Mouse (Mus musculus): ENCODE results near the gene Ift88.
"Not testable (repeated sequence)": the region's sequence is repeated elsewhere in the genome, so short reads cannot be mapped to it uniquely, and the experiment has no call there.

The Ift88 gene

DNA sequence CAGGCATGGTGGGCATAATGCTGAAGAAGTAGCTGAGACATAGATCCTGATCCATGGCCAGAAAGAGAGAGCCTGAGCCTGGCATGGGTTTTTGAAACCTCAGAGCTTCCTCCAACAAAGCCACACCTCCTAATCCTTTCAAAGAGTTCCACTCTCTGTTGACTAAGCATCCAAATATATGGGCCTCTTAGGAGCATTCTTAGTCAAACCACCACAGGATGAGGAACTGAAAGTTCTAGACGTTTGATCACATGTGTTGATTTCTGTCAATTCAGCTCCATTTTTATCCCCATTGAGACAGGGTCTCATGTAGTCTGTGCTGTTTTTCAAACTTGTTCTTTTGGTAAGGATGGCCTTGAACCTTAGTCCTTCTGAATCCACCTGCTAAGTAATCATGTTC is 28.7 kb downstream of the Ift88 start:
- no peak for ATAC-seq (ENCODE audit: low TSS enrichment)

- ATAC-seq (ENCODE audit: low TSS enrichment): no peak
These were observed 36.0 kb downstream of the Ift88 start for GRCm38 (mm10) chr14:57459883-57460282.

DNA sequence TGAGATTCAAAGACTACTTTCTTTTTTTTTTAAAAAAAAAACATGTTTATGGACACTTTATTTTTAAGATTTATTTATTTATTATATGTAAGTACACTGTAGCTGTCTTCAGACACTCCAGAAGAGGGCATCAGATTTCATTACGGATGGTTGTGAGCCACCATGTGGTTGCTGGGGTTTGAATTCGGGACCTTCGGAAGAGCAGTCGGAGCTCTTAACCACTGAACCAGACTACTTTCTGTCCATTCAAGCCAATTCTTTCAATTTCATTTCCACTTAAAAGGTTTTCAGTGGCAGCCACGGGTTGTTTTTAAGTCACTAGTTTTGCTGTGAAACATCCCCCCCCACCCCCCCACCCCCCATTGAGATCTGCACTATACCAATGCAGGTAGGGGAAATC is 36.5 kb downstream of the Ift88 start:
- ATAC-seq (ENCODE audit: low TSS enrichment): not testable (repeated sequence)

- no peak for ATAC-seq (ENCODE audit: low TSS enrichment)
These were observed 39.0 kb downstream of the Ift88 start for GRCm38 (mm10) chr14:57462871-57463270.

- peak; percentile 77 for ATAC-seq (ENCODE audit: low TSS enrichment)
These were observed 51.2 kb downstream of the Ift88 start for GRCm38 (mm10) chr14:57475057-57475456.

- ATAC-seq (ENCODE audit: low TSS enrichment): no peak
These were observed 58.4 kb downstream of the Ift88 start for GRCm38 (mm10) chr14:57482262-57482661.

- no peak for ATAC-seq (ENCODE audit: low TSS enrichment)
These were observed 60.3 kb downstream of the Ift88 start for GRCm38 (mm10) chr14:57484183-57484582.

- ATAC-seq (ENCODE audit: low TSS enrichment): peak; percentile 82
These were observed 65.8 kb downstream of the Ift88 start for GRCm38 (mm10) chr14:57489696-57490095.

GRCm38 (mm10) chr14:57493840-57494239 is 70.0 kb downstream of the Ift88 start:
- ATAC-seq (ENCODE audit: low TSS enrichment): peak; percentile 90

- ATAC-seq (ENCODE audit: low TSS enrichment): no peak
These were observed 79.9 kb downstream of the Ift88 start for GRCm38 (mm10) chr14:57503729-57504128.

- peak; percentile 53; the same call in 1 of the 2 replicates for ATAC-seq (ENCODE audit: low TSS enrichment)
These were observed 85.7 kb downstream of the Ift88 start for GRCm38 (mm10) chr14:57509554-57509953.

- no peak for ATAC-seq (ENCODE audit: low TSS enrichment)
These were observed 91.4 kb downstream of the Ift88 start for GRCm38 (mm10) chr14:57515156-57515762.

GRCm38 (mm10) chr14:57517001-57517400 is 93.1 kb downstream of the Ift88 start:
- peak; percentile 89 for ATAC-seq (ENCODE audit: low TSS enrichment)

DNA sequence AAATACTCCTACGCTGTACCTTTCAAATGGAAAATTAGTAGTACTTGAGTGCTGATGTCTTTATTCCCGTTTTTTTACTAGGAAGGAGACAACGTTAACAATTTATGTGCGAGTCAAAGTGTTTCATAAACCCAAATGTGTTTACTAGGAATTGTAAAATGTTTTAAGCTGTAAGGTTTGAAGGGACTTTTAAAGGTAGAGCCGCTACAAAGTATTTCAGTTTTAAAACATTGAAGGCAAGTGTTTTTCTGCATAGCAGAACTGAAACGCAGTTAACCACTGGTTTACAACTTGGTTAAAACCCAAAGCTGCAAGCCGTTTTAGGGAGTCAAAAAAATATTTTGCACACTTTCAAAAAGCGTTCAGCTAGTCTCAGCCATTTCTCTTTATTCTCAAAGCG is 99.9 kb downstream of the Ift88 start:
- ATAC-seq (ENCODE audit: low TSS enrichment): no peak

DNA sequence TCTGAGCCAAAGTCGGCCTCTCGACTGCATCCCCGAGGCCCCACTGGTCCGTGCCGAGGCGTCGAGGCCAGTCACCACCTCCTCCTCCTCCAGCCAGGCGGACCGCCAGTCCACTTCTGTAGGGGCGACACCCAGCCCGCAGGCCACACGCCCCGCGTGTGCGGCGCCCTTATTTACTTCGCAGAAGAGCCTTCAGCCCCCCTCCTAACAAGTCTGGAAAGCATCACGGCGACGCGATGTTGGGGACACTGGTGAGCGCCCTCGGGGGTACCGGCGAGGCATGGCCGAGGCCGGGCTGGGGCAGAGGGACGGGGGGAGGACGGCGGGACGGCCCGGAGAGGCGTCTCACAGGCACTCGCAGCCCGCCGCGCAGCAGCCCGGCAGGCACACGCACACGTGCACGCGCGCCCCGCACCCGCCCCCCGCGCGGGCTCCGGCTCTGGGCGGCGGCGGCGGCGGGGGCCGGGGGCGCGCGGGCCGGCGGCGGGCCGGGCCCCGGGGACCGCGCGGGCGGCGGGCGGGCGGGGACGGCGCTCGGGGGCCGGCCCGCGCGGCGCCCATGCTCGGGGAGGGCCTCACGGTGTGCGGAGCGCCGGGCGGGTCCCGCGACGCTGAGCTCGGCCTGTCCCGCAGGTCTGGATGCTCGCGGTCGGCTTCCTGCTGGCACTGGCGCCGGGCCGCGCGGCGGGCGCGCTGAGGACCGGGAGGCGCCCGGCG is 101.0 kb downstream of the Ift88 start, which contains the start of gene Il17d:
TSS of gene Il17d (plus strand) at position 107 of the 717 bp plus-strand sequence.
- peak; percentile 9 for ATAC-seq (ENCODE audit: low TSS enrichment)

DNA sequence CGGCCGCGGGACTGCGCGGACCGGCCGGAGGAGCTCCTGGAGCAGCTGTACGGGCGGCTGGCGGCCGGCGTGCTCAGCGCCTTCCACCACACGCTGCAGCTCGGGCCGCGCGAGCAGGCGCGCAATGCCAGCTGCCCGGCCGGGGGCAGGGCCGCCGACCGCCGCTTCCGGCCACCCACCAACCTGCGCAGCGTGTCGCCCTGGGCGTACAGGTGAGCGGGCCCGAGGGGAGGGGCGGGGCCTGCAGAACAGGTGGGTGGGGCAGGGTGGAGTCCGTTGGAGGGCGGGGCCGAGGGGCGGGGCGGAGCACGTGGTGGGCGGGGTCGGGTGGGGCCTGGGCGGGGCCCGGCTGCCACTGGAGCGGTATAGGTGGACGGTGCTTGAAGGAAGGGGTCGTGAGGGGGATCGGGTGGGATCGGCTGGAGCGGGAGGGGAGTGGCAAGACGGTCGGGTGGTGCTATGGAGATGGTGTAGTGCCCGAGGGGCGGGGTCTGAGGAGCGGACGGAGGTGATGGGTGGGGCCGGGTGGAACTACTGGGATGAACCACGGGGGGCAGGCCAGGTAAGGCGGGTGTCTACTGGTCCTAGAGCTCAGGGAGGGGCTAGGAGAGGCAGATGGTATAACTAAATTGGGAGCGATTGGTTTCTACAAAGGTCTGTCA is 101.7 kb downstream of the Ift88 start:
- ATAC-seq (ENCODE audit: low TSS enrichment): peak; percentile 48

- no peak; the same call in 1 of the 2 replicates for ATAC-seq (ENCODE audit: low TSS enrichment)
These were observed 102.3 kb downstream of the Ift88 start for GRCm38 (mm10) chr14:57526050-57526623.

- no peak for ATAC-seq (ENCODE audit: low TSS enrichment)
These were observed 103.3 kb downstream of the Ift88 start for GRCm38 (mm10) chr14:57527122-57527521.

DNA sequence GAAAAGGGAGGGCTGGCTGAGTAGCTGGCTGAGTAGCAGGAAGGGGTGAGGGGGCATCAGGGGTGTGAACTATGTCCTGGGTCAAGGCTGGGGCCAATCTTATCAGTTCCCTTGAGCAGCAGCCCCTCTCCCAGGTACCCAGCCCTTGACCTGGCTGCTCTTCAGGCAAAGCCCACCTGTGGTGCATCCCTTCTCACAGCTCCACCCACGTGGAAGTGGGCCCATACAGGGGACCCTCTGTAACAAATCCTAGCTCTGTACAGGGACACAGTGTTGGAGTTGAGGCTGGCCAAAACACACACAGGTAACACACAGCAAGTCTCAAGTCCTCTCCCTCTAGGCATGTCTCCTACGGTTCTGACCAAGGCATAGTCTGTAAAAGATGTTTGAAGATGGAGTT is 103.7 kb downstream of the Ift88 start:
- no peak for ATAC-seq (ENCODE audit: low TSS enrichment)

GRCm38 (mm10) chr14:57529086-57529785 is 105.4 kb downstream of the Ift88 start:
- peak; percentile 53 for ATAC-seq (ENCODE audit: low TSS enrichment)

GRCm38 (mm10) chr14:57529786-57530515 is 106.1 kb downstream of the Ift88 start:
- no peak for ATAC-seq (ENCODE audit: low TSS enrichment)
